Mouse (Mus musculus) gastrocnemius, postnatal 4 days (tissue): ENCODE measurements around the gene Chac1. TPM values are rescaled to one million over a fixed set of nuclear protein-coding genes. Genes with fewer than 3 reads are reported as not detected.
A peak's percentile ranks its signal among the peaks of the same experiment; 100 is the strongest.

ENCODE experiments used
- DNase-seq, 2 experiments: peaks; one replicate each; pipeline ENCODE4 v3.0.0; 2021 to 2022; ENCODE audit warnings: low spot score in 2 of 2, mixed read lengths in 2 of 2
- long read RNA-seq, 2 experiments: library from polyadenylated mRNA; stranded (forward); transcript quantifications; one replicate each; pipeline ENCODE4 v2.0.0; 2021
- total RNA-seq, 2 experiments: library from RNA; stranded (reverse); gene quantifications; 2 replicates each; pipeline ENCODE4 v1.2.3; 2021

Gene Chac1
- total RNA-seq = under 1 TPM; 0.65 to 0.88 TPM
- long read RNA-seq, experiment 1, partial matches to known transcripts = 0 of 2 reads
- long read RNA-seq, experiment 1, other reads (novel, unspliced or antisense) = 1 of 2 reads
- long read RNA-seq, experiment 2 = 0 reads

GRCm38 (mm10) chr2:119350555-119351486, at the start of gene Chac1:
Gene Chac1 (plus strand): TSS chr2:119351229.
- DNase-seq = peak in 1 of 2 experiments; percentile 63

GRCm38 (mm10) chr2:119302876-119303275, 48.2 kb upstream of the Chac1 start:
- no peak for DNase-seq

- DNase-seq = no peak
Observed at GRCm38 (mm10) chr2:119304391-119304790, 46.6 kb upstream of the Chac1 start.

- no peak for DNase-seq
Observed at GRCm38 (mm10) chr2:119304798-119305208, 46.2 kb upstream of the Chac1 start.

GRCm38 (mm10) chr2:119311544-119311943, 39.5 kb upstream of the Chac1 start:
- DNase-seq = no peak

GRCm38 (mm10) chr2:119312380-119312958, 38.6 kb upstream of the Chac1 start:
- DNase-seq = no peak

GRCm38 (mm10) chr2:119313780-119314479, 37.1 kb upstream of the Chac1 start:
- DNase-seq = no peak

- DNase-seq = no peak
Observed at GRCm38 (mm10) chr2:119314742-119315310, 36.2 kb upstream of the Chac1 start.

- no peak for DNase-seq
Observed at GRCm38 (mm10) chr2:119318043-119318710, 32.9 kb upstream of the Chac1 start.

GRCm38 (mm10) chr2:119320571-119320970, 30.5 kb upstream of the Chac1 start:
- no peak for DNase-seq

GRCm38 (mm10) chr2:119321771-119322586, 29.1 kb upstream of the Chac1 start:
- DNase-seq = no peak

- no peak for DNase-seq
Observed at GRCm38 (mm10) chr2:119322587-119323300, 28.3 kb upstream of the Chac1 start.

GRCm38 (mm10) chr2:119323866-119324575, 27.0 kb upstream of the Chac1 start:
- no peak for DNase-seq

- DNase-seq = no peak
Observed at GRCm38 (mm10) chr2:119324576-119325318, 26.3 kb upstream of the Chac1 start.

GRCm38 (mm10) chr2:119325568-119326143, 25.4 kb upstream of the Chac1 start, which contains the start of gene Dll4:
Gene Dll4 (plus strand): TSS chr2:119325784.
- DNase-seq = peak; percentile 41 to 49

GRCm38 (mm10) chr2:119326161-119327101, 24.6 kb upstream of the Chac1 start:
- DNase-seq = peak in 1 of 2 experiments; percentile 27
